Mouse (Mus musculus): ENCODE data around the gene Traip. TPM values are rescaled to one million over a fixed set of nuclear protein-coding genes. Genes with fewer than 3 reads are reported as not detected.

The Traip gene
- polyA plus RNA-seq, 1 experiment from 2014 or later, result 20.4 TPM

DNA sequence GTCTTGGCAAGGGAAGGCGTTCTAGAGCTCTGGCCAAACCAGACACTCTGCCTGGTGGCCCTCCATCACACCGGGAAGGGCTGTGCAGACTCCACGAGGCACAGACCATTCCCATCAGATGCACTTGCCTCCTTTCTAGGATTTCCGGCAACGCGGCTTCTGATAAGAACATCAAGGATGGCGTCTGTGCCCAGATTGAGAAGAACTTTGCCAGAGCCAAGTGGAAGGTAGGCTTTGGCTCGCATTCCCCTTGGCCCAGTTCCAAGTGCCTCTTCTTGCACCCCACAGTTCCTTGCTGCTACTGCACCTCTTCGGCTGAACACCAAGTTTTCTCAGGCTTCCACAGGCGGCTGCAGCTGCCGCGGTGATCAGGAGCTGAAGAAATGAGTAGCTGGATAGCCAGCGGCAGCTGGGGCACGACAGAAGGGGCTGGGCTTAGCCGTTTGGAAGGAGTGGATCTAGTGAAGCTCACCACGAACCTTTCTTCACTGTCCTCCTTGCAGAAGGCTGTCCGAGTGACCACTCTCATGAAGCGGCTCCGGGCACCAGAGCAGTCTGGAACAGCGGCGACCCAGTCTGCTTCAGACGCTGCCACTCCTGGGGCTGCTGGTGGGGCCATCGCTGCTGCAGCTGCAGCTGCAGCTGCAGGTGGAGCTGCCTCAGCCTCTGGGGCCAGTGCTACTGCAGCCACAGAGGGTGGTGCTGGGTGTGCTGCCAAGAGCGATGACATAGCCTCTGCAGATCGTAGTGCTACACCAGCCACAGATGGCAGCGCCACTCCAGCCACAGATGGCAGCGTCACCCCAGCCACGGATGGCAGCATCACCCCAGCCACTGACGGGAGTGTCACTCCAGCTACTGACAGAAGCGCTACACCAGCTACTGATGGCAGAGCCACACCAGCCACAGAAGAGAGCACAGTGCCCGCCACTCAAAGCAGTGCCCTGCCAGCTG, 2.4 kb upstream of the Traip start:
- ATAC-seq (ENCODE audit: insufficient read depth, low FRiP score), result no peak
- no peaks in the 10 kb centered on the region for H3K27me3 ChIP-seq (ENCODE audit: control insufficient read depth, insufficient read depth, low read length)
- no peak overlapping the region for H3K4me3 ChIP-seq (replicated peaks; ENCODE audit: low read length)
- H3K9ac ChIP-seq (ENCODE audit: low read length), result no peak overlapping the region
- H3K4me2 ChIP-seq (ENCODE audit: low read depth, low read length), result no peak overlapping the region
- no peaks in the 10 kb centered on the region for H3K36me3 ChIP-seq (ENCODE audit: control insufficient read depth, insufficient read depth, low read length)
- 87% methylated on average over 31 of the region's 31 CpGs for WGBS
- H3K27ac ChIP-seq (ENCODE audit: low read length), result no peak overlapping the region
- H3K4me1 ChIP-seq (ENCODE audit: control insufficient read depth, insufficient read depth, low read length), result peaks cover 8% of the 10 kb centered on the region; the same call in 1 of the 2 replicates
- H3K9me3 ChIP-seq (replicated peaks; ENCODE audit: control insufficient read depth, low read length), result no peaks in the 10 kb centered on the region

DNA sequence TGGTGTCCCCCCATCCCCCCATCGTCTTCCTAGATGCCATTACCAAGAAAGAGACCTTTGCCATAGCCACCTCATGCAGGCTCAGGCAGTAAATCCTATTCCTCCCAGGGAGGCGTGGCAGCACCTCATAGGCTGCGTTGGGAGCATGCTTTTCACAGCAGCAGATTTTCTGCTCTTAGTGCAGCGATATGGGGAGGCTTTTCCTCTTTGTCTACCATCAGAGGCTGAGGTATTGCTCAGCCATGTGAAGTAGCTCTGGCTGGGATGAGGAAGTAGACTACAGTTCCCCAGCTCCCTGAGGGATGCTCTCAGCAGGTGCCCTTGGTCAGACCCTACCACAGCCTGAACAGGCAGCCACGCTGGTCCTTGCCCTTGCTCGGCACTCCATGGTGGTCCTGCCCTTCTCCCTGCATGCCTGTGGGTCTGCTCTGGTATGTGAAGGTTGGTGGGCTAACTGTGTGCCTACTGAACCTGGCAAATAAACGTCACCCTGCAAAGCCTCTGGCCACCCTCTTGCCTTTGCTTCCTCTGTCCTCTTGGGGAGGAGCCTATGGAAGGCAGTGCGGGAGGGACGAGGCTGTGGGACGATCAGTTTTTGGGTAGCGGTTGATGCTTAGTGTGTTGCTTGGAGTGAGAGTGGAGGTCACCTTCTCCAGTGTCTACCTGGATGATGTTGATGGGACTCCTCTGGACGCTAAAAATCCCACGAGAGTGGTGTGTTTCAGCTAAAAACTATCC, 583 bp upstream of the Traip start:
- no peak overlapping the region for H3K27ac ChIP-seq (ENCODE audit: low read length)
- no peak overlapping the region for H3K4me3 ChIP-seq (replicated peaks; ENCODE audit: low read length)
- H3K4me1 ChIP-seq (ENCODE audit: control insufficient read depth, insufficient read depth, low read length), result peaks cover 8% of the 10 kb centered on the region; the same call in 1 of the 2 replicates
- H3K9ac ChIP-seq (ENCODE audit: low read length), result no peak overlapping the region
- no peaks in the 10 kb centered on the region for H3K36me3 ChIP-seq (ENCODE audit: control insufficient read depth, insufficient read depth, low read length)
- 76% methylated on average over 13 of the region's 13 CpGs for WGBS
- H3K27me3 ChIP-seq (ENCODE audit: control insufficient read depth, insufficient read depth, low read length), result no peaks in the 10 kb centered on the region
- no peaks in the 10 kb centered on the region for H3K9me3 ChIP-seq (replicated peaks; ENCODE audit: control insufficient read depth, low read length)
- ATAC-seq (ENCODE audit: insufficient read depth, low FRiP score), result no peak
- H3K4me2 ChIP-seq (ENCODE audit: low read depth, low read length), result no peak overlapping the region

DNA sequence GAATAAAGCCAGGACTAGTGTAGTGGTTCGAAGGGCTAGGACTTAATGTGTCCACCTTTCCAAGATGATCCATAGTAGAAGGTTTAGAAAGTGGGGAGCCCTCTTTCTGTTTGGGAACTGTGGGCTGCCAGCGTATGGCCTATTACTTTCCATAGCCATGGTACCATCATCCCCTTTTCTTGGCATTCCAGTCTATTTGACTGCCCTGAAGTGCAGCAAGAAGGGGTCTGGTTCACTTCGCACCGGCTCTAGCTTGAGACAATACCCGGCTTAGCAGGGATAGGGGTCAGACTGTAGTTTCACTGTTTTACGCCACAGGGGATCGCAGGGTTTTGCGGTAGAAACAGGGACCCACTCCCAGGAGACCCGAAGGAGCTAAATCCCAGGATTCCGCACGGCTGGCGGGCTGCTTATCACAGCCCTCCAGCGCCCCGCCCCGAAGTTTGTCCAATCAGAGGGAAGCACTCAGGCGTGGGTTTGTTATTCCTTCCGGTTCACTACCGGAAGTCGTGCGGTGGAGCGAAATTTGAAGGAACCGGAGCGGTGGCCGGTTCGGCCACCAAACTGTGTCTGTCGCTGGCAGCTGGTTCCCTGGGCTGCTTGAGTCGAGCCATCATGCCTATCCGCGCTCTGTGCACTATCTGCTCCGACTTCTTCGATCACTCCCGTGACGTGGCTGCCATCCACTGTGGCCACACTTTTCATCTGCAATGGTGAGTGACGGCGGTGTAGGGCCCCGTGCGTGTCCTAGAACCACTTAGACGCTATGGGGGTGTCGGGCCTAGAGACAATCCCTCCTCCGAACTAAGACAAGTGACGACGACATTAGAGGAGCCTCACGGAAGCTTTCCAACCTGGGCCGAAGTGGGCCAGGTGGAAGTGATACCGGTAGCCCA, 772 bp downstream of the Traip start:
- H3K4me3 ChIP-seq (replicated peaks; ENCODE audit: low read length), result peak overlapping the region; percentile 63
- WGBS, result 14% methylated on average over 45 of the region's 45 CpGs
- peak overlapping the region; percentile 91 for H3K4me2 ChIP-seq (ENCODE audit: low read depth, low read length)

DNA sequence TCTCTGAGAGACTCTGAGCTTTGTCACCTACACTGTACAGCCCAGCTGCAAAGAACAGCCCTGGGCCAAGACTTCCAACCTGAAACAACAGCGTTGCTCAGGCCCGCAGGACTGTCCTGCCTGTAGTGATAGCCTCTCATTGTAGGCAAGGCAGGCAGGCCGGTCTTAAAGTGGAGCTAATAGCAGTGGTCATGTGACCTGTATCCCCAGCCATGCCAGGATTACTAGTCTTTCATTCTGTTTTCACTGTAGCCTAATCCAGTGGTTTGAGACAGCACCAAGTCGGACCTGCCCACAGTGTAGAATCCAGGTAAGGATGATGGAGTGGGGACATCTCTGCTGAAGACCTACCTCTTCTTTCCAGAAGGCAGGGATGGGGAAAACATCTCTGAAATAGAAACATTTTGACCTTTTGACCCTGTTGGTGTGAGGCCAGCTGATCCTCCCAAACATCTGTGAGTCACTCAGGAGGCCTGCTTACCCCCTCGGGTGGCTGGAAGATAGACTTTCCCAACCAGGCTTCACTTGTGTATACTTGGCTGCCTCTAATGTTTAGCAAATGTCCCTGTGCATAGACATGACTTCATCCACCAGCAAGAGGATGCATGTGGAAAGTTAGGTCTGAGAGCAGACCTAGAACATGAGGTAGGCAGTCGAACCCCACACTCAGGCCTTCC, 5.8 kb downstream of the Traip start:
- no peak overlapping the region for H3K9ac ChIP-seq (ENCODE audit: low read length)
- H3K4me3 ChIP-seq (replicated peaks; ENCODE audit: low read length), result no peak overlapping the region
- no peaks in the 10 kb centered on the region for H3K27me3 ChIP-seq (ENCODE audit: control insufficient read depth, insufficient read depth, low read length)
- peaks cover 8% of the 10 kb centered on the region; the same call in 1 of the 2 replicates for H3K4me1 ChIP-seq (ENCODE audit: control insufficient read depth, insufficient read depth, low read length)
- H3K9me3 ChIP-seq (replicated peaks; ENCODE audit: control insufficient read depth, low read length), result no peaks in the 10 kb centered on the region
- 75% methylated on average over 6 of the region's 6 CpGs for WGBS
- no peak for ATAC-seq (ENCODE audit: insufficient read depth, low FRiP score)
- no peak overlapping the region for H3K27ac ChIP-seq (ENCODE audit: low read length)
- no peaks in the 10 kb centered on the region for H3K36me3 ChIP-seq (ENCODE audit: control insufficient read depth, insufficient read depth, low read length)
- no peak overlapping the region for H3K4me2 ChIP-seq (ENCODE audit: low read depth, low read length)

More for the DNA sequence above, 772 bp downstream of the Traip start:
- no peaks in the 10 kb centered on the region for H3K9me3 ChIP-seq (replicated peaks; ENCODE audit: control insufficient read depth, low read length)
- H3K36me3 ChIP-seq (ENCODE audit: control insufficient read depth, insufficient read depth, low read length), result no peaks in the 10 kb centered on the region
- H3K4me1 ChIP-seq (ENCODE audit: control insufficient read depth, insufficient read depth, low read length), result peaks cover 8% of the 10 kb centered on the region; the same call in 1 of the 2 replicates
- ATAC-seq (ENCODE audit: insufficient read depth, low FRiP score), result peak; percentile 93
- no peaks in the 10 kb centered on the region for H3K27me3 ChIP-seq (ENCODE audit: control insufficient read depth, insufficient read depth, low read length)
- H3K27ac ChIP-seq (ENCODE audit: low read length), result peak overlapping the region; percentile 58
- H3K9ac ChIP-seq (ENCODE audit: low read length), result peak overlapping the region; percentile 73

DNA sequence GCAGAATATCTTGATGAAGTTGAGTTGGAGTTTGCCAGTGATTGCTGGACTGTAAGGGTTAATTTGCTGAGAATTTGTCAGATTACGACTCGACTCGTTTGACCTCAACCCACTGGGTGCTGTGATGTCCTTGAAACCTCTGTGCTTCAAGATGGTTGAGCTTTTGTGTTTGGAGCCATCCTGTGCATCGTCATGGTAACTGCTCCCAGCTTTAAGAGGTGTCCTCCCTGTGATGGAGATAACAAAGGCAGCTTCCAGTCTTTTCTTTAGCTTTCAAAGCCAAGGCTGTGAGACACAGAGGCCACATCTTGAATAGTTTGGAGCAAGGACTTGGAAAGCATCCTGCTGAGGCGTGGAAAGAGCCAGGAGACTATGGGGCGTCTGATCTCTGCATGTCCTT, 7.2 kb downstream of the Traip start:
- no peak overlapping the region for H3K27ac ChIP-seq (ENCODE audit: low read length)
- no peaks in the 10 kb centered on the region for H3K27me3 ChIP-seq (ENCODE audit: control insufficient read depth, insufficient read depth, low read length)
- no peaks in the 10 kb centered on the region for H3K9me3 ChIP-seq (replicated peaks; ENCODE audit: control insufficient read depth, low read length)
- H3K9ac ChIP-seq (ENCODE audit: low read length), result no peak overlapping the region
- no peak overlapping the region for H3K4me3 ChIP-seq (replicated peaks; ENCODE audit: low read length)
- no peak overlapping the region for H3K4me2 ChIP-seq (ENCODE audit: low read depth, low read length)
- 70% methylated on average over 6 of the region's 6 CpGs for WGBS
- no peaks in the 10 kb centered on the region for H3K4me1 ChIP-seq (ENCODE audit: control insufficient read depth, insufficient read depth, low read length)
- no peak for ATAC-seq (ENCODE audit: insufficient read depth, low FRiP score)
- no peaks in the 10 kb centered on the region for H3K36me3 ChIP-seq (ENCODE audit: control insufficient read depth, insufficient read depth, low read length)

DNA sequence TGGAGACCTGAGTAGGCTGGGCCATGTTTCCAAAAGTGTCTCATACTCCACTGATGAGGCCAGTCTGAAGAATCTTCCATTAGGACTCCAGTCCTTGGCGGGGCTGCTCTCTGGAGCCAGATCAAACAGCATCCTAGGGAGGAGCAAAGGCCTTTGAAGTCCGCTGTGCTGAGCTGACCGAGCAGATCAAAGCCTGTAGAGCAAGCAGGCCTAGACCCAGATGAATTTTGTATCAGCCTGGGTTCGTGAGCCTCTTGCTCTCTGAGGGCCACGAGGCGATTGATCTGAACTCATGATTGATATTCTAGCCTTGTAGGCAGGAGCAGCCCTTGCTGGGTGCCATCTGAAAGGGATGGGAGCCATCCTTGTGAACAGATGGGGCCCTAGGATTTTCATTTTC, 10.0 kb downstream of the Traip start:
- H3K4me2 ChIP-seq (ENCODE audit: low read depth, low read length), result no peak overlapping the region
- no peak overlapping the region for H3K9ac ChIP-seq (ENCODE audit: low read length)
- no peak for ATAC-seq (ENCODE audit: insufficient read depth, low FRiP score)
- no peaks in the 10 kb centered on the region for H3K36me3 ChIP-seq (ENCODE audit: control insufficient read depth, insufficient read depth, low read length)
- WGBS, result 66% methylated on average over 6 of the region's 6 CpGs
- H3K4me1 ChIP-seq (ENCODE audit: control insufficient read depth, insufficient read depth, low read length), result no peaks in the 10 kb centered on the region
- H3K4me3 ChIP-seq (replicated peaks; ENCODE audit: low read length), result no peak overlapping the region
- H3K27me3 ChIP-seq (ENCODE audit: control insufficient read depth, insufficient read depth, low read length), result no peaks in the 10 kb centered on the region
- H3K9me3 ChIP-seq (replicated peaks; ENCODE audit: control insufficient read depth, low read length), result no peaks in the 10 kb centered on the region
- no peak overlapping the region for H3K27ac ChIP-seq (ENCODE audit: low read length)

DNA sequence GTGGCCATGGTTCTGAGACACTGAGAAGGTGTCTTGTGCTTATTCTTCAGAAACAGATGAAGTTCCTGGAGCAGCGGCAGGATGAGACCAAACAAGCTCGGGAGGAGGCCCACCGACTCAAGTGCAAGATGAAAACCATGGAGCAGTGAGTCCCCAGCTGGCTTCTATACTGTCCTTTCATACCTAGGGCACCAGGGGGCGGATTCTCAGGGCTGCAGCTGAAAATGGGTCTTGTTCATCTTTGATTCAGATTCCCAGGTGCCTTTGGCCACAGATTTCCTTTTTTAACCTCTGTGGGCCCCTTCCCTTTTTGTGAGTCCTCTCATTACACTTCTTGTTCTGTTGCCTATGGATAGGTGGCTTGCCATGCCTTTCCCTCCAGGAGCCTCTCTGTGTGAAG, 11.0 kb downstream of the Traip start:
- Histone ChIP-seq H3K9me3 (replicated peaks; ENCODE audit: control insufficient read depth, low read length) (no peaks in the 10 kb centered on the region), H3K4me1 (ENCODE audit: control insufficient read depth, insufficient read depth, low read length) (no peaks in the 10 kb centered on the region), H3K4me3 (replicated peaks; ENCODE audit: low read length) (no peak overlapping the region), H3K9ac (ENCODE audit: low read length) (no peak overlapping the region), H3K27me3 (ENCODE audit: control insufficient read depth, insufficient read depth, low read length) (no peaks in the 10 kb centered on the region), H3K27ac (ENCODE audit: low read length) (no peak overlapping the region), H3K36me3 (ENCODE audit: control insufficient read depth, insufficient read depth, low read length) (no peaks in the 10 kb centered on the region), H3K4me2 (ENCODE audit: low read depth, low read length) (no peak overlapping the region)
- WGBS, result 74% methylated on average over 4 of the region's 4 CpGs
- ATAC-seq (ENCODE audit: insufficient read depth, low FRiP score), result no peak

DNA sequence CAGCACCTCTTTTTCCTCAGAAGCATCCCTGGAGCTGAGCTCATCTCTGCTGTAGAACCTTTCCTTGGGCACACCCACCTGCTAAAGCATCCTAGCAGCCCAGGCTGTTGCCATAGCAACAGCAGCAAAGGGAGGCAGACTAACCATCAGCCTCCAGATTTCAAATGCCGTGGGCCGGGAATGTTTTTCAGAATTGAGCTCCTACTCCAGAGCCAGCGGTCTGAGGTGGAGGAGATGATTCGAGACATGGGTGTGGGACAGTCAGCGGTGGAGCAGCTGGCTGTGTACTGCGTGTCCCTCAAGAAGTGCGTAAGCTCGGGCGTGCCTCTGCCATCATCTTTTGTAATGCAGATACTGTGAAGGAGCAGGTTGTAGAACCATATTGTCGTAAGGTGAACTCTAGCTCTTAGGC, 11.4 kb downstream of the Traip start:
- WGBS, result 84% methylated on average over 10 of the region's 10 CpGs
- no peak overlapping the region for H3K4me3 ChIP-seq (replicated peaks; ENCODE audit: low read length)
- H3K4me1 ChIP-seq (ENCODE audit: control insufficient read depth, insufficient read depth, low read length), result no peaks in the 10 kb centered on the region
- no peak overlapping the region for H3K4me2 ChIP-seq (ENCODE audit: low read depth, low read length)
- no peaks in the 10 kb centered on the region for H3K9me3 ChIP-seq (replicated peaks; ENCODE audit: control insufficient read depth, low read length)
- H3K27ac ChIP-seq (ENCODE audit: low read length), result no peak overlapping the region
- no peaks in the 10 kb centered on the region for H3K27me3 ChIP-seq (ENCODE audit: control insufficient read depth, insufficient read depth, low read length)
- H3K9ac ChIP-seq (ENCODE audit: low read length), result no peak overlapping the region
- ATAC-seq (ENCODE audit: insufficient read depth, low FRiP score), result no peak
- no peaks in the 10 kb centered on the region for H3K36me3 ChIP-seq (ENCODE audit: control insufficient read depth, insufficient read depth, low read length)
